Mouse (Mus musculus): Measurements from ENCODE around the gene Pskh1. TPM values are rescaled to one million over a fixed set of nuclear protein-coding genes. Genes with fewer than 3 reads are reported as not detected.
A peak's percentile ranks its signal among the peaks of the same experiment; 100 is the strongest.

Pskh1 gene
- polyA plus RNA-seq (2015; fragmentation: Nextera tagmentation; extraction: Ambion mirVana), result 9.6 and 10.0 TPM in 2 replicates

GRCm38 (mm10) chr8:105900180-105900940, at the start of gene Pskh1:
Gene Pskh1 (plus strand): TSS chr8:105900441.
- H3K27ac ChIP-seq, result peak within 1 kb of the TSS; percentile 94
- peaks cover 26% of the 10 kb centered on the region for H3K4me1 ChIP-seq (replicated peaks)
- no peaks in the 10 kb centered on the region for H3K36me3 ChIP-seq
- no peaks in the 10 kb centered on the region for H3K9me3 ChIP-seq (replicated peaks)
- H3K27me3 ChIP-seq, result no peaks in the 10 kb centered on the region
- ATAC-seq (ENCODE audit: low read depth) (peak; percentile 91), DNase-seq (peak; percentile 86)
- H3K9ac ChIP-seq, result peak within 1 kb of the TSS; percentile 99
- H3K4me2 ChIP-seq, result peak within 1 kb of the TSS; percentile 90
- under 1% methylated on average over 68 of the region's 68 CpGs for WGBS (ENCODE audit: insufficient replicate concordance)
- H3K4me3 ChIP-seq (replicated peaks), result peak within 1 kb of the TSS; percentile 98

GRCm38 (mm10) chr8:105850611-105851010, 49.6 kb upstream of the Pskh1 start:
- H3K27ac ChIP-seq, result no peak overlapping the region
- DNase-seq (no peak), ATAC-seq (ENCODE audit: low read depth) (no peak)
- no peaks in the 10 kb centered on the region for H3K9me3 ChIP-seq (replicated peaks)
- H3K4me2 ChIP-seq, result peak overlapping the region; percentile 67
- WGBS (ENCODE audit: insufficient replicate concordance), result 69% methylated on average over 7 of the region's 7 CpGs
- peaks cover 46% of the 10 kb centered on the region for H3K4me1 ChIP-seq (replicated peaks)
- H3K36me3 ChIP-seq, result peaks cover 43% of the 10 kb centered on the region
- no peaks in the 10 kb centered on the region for H3K27me3 ChIP-seq
- peak overlapping the region; percentile 67 for H3K9ac ChIP-seq
- H3K4me3 ChIP-seq (replicated peaks), result peak overlapping the region; percentile 82

- H3K27ac ChIP-seq, result peak overlapping the region; percentile 86
- H3K9me3 ChIP-seq (replicated peaks), result no peaks in the 10 kb centered on the region
- H3K4me2 ChIP-seq, result peak overlapping the region; percentile 73
- peaks cover 33% of the 10 kb centered on the region for H3K36me3 ChIP-seq
- H3K4me1 ChIP-seq (replicated peaks), result peaks cover 52% of the 10 kb centered on the region
- H3K4me3 ChIP-seq (replicated peaks), result peak overlapping the region; percentile 82
- no peaks in the 10 kb centered on the region for H3K27me3 ChIP-seq
- peak overlapping the region; percentile 88 for H3K9ac ChIP-seq
- ATAC-seq (ENCODE audit: low read depth) (peak; percentile 74), DNase-seq (peak; percentile 86)
- WGBS (ENCODE audit: insufficient replicate concordance), result under 1% methylated on average over 34 of the region's 34 CpGs
Measured at GRCm38 (mm10) chr8:105851651-105852143, 48.5 kb upstream of the Pskh1 start.

GRCm38 (mm10) chr8:105852146-105852729, 48.0 kb upstream of the Pskh1 start:
- H3K9me3 ChIP-seq (replicated peaks), result no peaks in the 10 kb centered on the region
- peak overlapping the region; percentile 88 for H3K9ac ChIP-seq
- peak overlapping the region; percentile 8; the same call in 1 of the 2 replicates for H3K27ac ChIP-seq
- H3K36me3 ChIP-seq, result peaks cover 27% of the 10 kb centered on the region
- peak overlapping the region; percentile 73 for H3K4me2 ChIP-seq
- DNase-seq (no peak), ATAC-seq (ENCODE audit: low read depth) (no peak)
- peaks cover 52% of the 10 kb centered on the region for H3K4me1 ChIP-seq (replicated peaks)
- 76% methylated on average over 12 of the region's 12 CpGs for WGBS (ENCODE audit: insufficient replicate concordance)
- H3K4me3 ChIP-seq (replicated peaks), result peak overlapping the region; percentile 82
- H3K27me3 ChIP-seq, result no peaks in the 10 kb centered on the region

GRCm38 (mm10) chr8:105853178-105853577, 47.1 kb upstream of the Pskh1 start, which contains the start of gene Cenpt:
Gene Cenpt (minus strand): TSS chr8:105853278.
- Histone ChIP-seq H3K4me3 (replicated peaks) (peak within 1 kb of the TSS; percentile 82), H3K36me3 (peaks cover 21% of the 10 kb centered on the region), H3K9ac (peak within 1 kb of the TSS; percentile 88; the same call in 1 of the 2 replicates), H3K27me3 (no peaks in the 10 kb centered on the region), H3K4me2 (peak within 1 kb of the TSS; percentile 73), H3K4me1 (replicated peaks) (peaks cover 58% of the 10 kb centered on the region), H3K9me3 (replicated peaks) (no peaks in the 10 kb centered on the region), H3K27ac (peak within 1 kb of the TSS; percentile 35)
- WGBS (ENCODE audit: insufficient replicate concordance), result 77% methylated on average over 3 of the region's 3 CpGs
- no peak for DNase-seq
- no peak for ATAC-seq (ENCODE audit: low read depth)

- 36% methylated on average over 8 of the region's 8 CpGs for WGBS (ENCODE audit: insufficient replicate concordance)
- Histone ChIP-seq H3K9ac (peak overlapping the region; percentile 92), H3K4me3 (replicated peaks) (peak overlapping the region; percentile 99), H3K4me2 (peak overlapping the region; percentile 99), H3K36me3 (peaks cover 16% of the 10 kb centered on the region), H3K27ac (peak overlapping the region; percentile 35; the same call in 1 of the 2 replicates), H3K4me1 (replicated peaks) (peaks cover 69% of the 10 kb centered on the region), H3K27me3 (no peaks in the 10 kb centered on the region), H3K9me3 (replicated peaks) (no peaks in the 10 kb centered on the region)
- ATAC-seq (ENCODE audit: low read depth) (no peak), DNase-seq (no peak)
Measured at GRCm38 (mm10) chr8:105854303-105854702, 45.9 kb upstream of the Pskh1 start.

GRCm38 (mm10) chr8:105854715-105855216, 45.5 kb upstream of the Pskh1 start, which contains the start of gene Thap11:
Gene Thap11 (plus strand): TSS chr8:105855132.
- H3K4me2 ChIP-seq, result peak within 1 kb of the TSS; percentile 99
- ATAC-seq (ENCODE audit: low read depth), result peak; percentile 82

GRCm38 (mm10) chr8:105855248-105856167, 44.7 kb upstream of the Pskh1 start:
- peak; percentile 55 for DNase-seq
- peak; percentile 24 for ATAC-seq (ENCODE audit: low read depth)
- Histone ChIP-seq H3K27me3 (no peaks in the 10 kb centered on the region), H3K27ac (peak overlapping the region; percentile 89), H3K4me3 (replicated peaks) (peak overlapping the region; percentile 99), H3K9me3 (replicated peaks) (no peaks in the 10 kb centered on the region), H3K9ac (peak overlapping the region; percentile 92), H3K36me3 (peaks cover 9% of the 10 kb centered on the region), H3K4me1 (replicated peaks) (peaks cover 66% of the 10 kb centered on the region), H3K4me2 (peak overlapping the region; percentile 99)
- WGBS (ENCODE audit: insufficient replicate concordance), result under 1% methylated on average over 71 of the region's 71 CpGs

More at GRCm38 (mm10) chr8:105854715-105855216, 45.5 kb upstream of the Pskh1 start, which contains the start of gene Thap11:
- WGBS (ENCODE audit: insufficient replicate concordance), result under 1% methylated on average over 43 of the region's 43 CpGs
- Histone ChIP-seq H3K9ac (peak within 1 kb of the TSS; percentile 92), H3K9me3 (replicated peaks) (no peaks in the 10 kb centered on the region), H3K36me3 (peaks cover 11% of the 10 kb centered on the region), H3K27ac (peak within 1 kb of the TSS; percentile 89), H3K4me1 (replicated peaks) (peaks cover 69% of the 10 kb centered on the region), H3K4me3 (replicated peaks) (peak within 1 kb of the TSS; percentile 99), H3K27me3 (no peaks in the 10 kb centered on the region)
- peak; percentile 91 for DNase-seq

GRCm38 (mm10) chr8:105856168-105856835, 43.9 kb upstream of the Pskh1 start:
- peak overlapping the region; percentile 99 for H3K4me3 ChIP-seq (replicated peaks)

GRCm38 (mm10) chr8:105858495-105858894, 41.7 kb upstream of the Pskh1 start:
- peaks cover 21% of the 10 kb centered on the region for H3K36me3 ChIP-seq
- 56% methylated on average over 5 of the region's 5 CpGs for WGBS (ENCODE audit: insufficient replicate concordance)
- no peak for ATAC-seq (ENCODE audit: low read depth)
- peak overlapping the region; percentile 99 for H3K4me2 ChIP-seq
- H3K9me3 ChIP-seq (replicated peaks), result no peaks in the 10 kb centered on the region
- peak overlapping the region; percentile 96 for H3K9ac ChIP-seq
- H3K4me1 ChIP-seq (replicated peaks), result peaks cover 78% of the 10 kb centered on the region
- peak overlapping the region; percentile 99; the same call in 1 of the 2 replicates for H3K4me3 ChIP-seq (replicated peaks)
- H3K27ac ChIP-seq, result peak overlapping the region; percentile 98
- no peaks in the 10 kb centered on the region for H3K27me3 ChIP-seq
- no peak for DNase-seq

More at GRCm38 (mm10) chr8:105856168-105856835, 43.9 kb upstream of the Pskh1 start:
- ATAC-seq (ENCODE audit: low read depth) (no peak), DNase-seq (no peak)
- no peaks in the 10 kb centered on the region for H3K9me3 ChIP-seq (replicated peaks)
- H3K4me2 ChIP-seq, result peak overlapping the region; percentile 99
- H3K9ac ChIP-seq, result peak overlapping the region; percentile 92
- H3K36me3 ChIP-seq, result peaks cover 9% of the 10 kb centered on the region
- peak overlapping the region; percentile 89 for H3K27ac ChIP-seq
- WGBS (ENCODE audit: insufficient replicate concordance), result 12% methylated on average over 15 of the region's 15 CpGs
- no peaks in the 10 kb centered on the region for H3K27me3 ChIP-seq
- H3K4me1 ChIP-seq (replicated peaks), result peaks cover 65% of the 10 kb centered on the region
